Mouse (Mus musculus) CD4-positive, CD25-positive, alpha-beta regulatory T cell (primary cell): ENCODE data around the gene Kcnd1. TPM values are rescaled to one million over a fixed set of nuclear protein-coding genes. Genes with fewer than 3 reads are reported as not detected.

Source experiments
- polyA plus RNA-seq: library from polyadenylated mRNA; unstranded; fragments of 100-300 nt; shearing (Covaris generic); gene quantifications from one replicate; pipeline ENCODE4 v1.2.1, GENCODE M21; 2017

Kcnd1 gene
- polyA plus RNA-seq = 0.73 TPM

GRCm38 (mm10) chrX:7821865-7822779 lies at the start of gene Kcnd1:
Gene Kcnd1, plus strand, starts transcription at chrX:7822289.

DNA sequence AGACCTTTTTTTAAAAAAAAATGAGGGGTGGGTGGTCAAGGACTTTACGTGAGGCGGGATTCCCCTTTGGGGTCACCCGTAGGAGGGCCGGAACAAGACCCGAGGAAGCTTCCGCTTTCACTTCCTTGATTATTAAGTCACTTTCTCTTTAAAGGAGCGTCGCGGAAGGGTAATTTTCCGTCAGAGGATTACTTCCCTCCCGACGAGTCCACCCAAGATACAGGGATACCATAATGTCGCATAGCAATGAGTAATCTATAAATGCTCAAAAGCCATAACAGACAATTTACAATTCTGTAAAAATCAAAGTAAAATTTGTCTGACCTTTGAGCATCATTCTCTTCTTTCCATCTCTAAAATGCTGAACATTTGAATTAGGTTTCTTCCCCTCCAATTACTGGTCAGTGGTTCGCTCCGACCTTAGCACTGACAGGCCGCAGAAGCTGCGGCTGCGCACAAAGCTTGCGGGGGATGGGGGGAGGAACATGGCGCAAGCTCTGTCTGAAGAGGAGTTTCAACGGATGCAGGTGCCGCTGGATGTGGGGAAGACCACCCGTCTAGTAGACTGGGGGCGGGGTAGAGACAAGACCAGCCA lies 32.5 kb upstream of the Kcnd1 start, which contains the start of gene Gripap1:
Gene Gripap1, plus strand, starts transcription at position 224 of the 595 bp plus-strand sequence.

GRCm38 (mm10) chrX:7841163-7842162 lies 19.4 kb downstream of the Kcnd1 start, which contains the start of gene Otud5:
Gene Otud5, plus strand, starts transcription at chrX:7841364.

GRCm38 (mm10) chrX:7878007-7878419 lies 55.9 kb downstream of the Kcnd1 start, which contains the start of gene Pim2:
Gene Pim2, plus strand, starts transcription at chrX:7878262.

DNA sequence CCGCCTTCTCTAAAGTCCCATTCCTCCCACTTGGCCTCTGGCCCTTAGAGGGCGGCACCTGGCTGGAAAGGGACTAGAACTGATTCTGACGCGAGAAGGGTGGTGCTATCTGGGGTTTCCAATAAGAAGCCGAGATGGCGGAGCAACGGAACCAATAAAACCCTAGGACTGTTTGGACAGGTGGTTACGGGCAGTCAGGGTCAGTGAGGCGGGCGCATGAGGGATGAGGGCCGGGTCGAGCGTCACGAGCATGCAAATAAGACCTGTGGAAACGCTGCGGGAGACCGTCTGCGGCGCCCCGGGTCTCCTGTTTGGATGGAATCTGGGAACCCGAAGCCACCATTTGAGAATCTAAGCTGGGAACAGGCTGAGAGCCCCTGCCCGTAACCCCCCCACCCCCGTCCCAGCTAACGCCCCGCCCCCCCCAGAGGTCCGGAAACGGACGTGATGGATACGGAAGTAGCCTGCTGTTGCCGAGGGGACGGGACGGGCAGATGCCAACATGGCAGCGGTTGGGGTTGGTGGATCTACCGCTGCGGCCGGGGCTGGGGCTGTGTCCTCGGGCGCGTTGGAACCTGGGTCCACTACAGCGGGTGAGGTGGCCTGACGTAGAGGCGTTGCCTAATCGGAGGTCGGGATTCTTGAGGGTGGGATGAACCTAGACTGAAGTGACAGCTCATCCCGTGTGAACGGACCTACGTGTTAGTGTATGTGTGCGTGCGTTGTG lies 61.9 kb downstream of the Kcnd1 start, which contains the start of gene Slc35a2:
Gene Slc35a2, plus strand, starts transcription at position 188 of the 727 bp plus-strand sequence.

Other genes with a start within 250 kb of the Kcnd1 start
- 130 TPM for gene Foxp3, start 248.6 kb upstream of the Kcnd1 start, polyA plus RNA-seq
- 22.6 TPM for gene Ppp1r3f, start 248.0 kb upstream of the Kcnd1 start, polyA plus RNA-seq
- gene Ccdc22, start 216.8 kb upstream of the Kcnd1 start, polyA plus RNA-seq = 34.2 TPM
- 0.14 TPM for gene Cacna1f, start 215.2 kb upstream of the Kcnd1 start, polyA plus RNA-seq
- gene Syp, start 183.8 kb upstream of the Kcnd1 start, polyA plus RNA-seq = 20.3 TPM
- 38.5 TPM for gene Prickle3, start 165.0 kb upstream of the Kcnd1 start, polyA plus RNA-seq
- 109 TPM for gene Plp2, start 150.9 kb upstream of the Kcnd1 start, polyA plus RNA-seq
- gene Magix, start 141.0 kb upstream of the Kcnd1 start, polyA plus RNA-seq = not detected
- gene Gpkow, start 125.2 kb upstream of the Kcnd1 start, polyA plus RNA-seq = 65.3 TPM
- 77.9 TPM for gene Wdr45, start 108.0 kb upstream of the Kcnd1 start, polyA plus RNA-seq
- gene Gm45208, start 100.0 kb upstream of the Kcnd1 start, polyA plus RNA-seq = 0.45 TPM
- gene Praf2, start 93.8 kb upstream of the Kcnd1 start, polyA plus RNA-seq = 26.2 TPM
- not detected for gene Ccdc120, start 71.4 kb upstream of the Kcnd1 start, polyA plus RNA-seq
- gene Tfe3, start 59.7 kb upstream of the Kcnd1 start, polyA plus RNA-seq = 31.1 TPM
- 117 TPM for gene Gripap1, start 32.5 kb upstream of the Kcnd1 start, polyA plus RNA-seq
- 221 TPM for gene Otud5, start 19.1 kb downstream of the Kcnd1 start, polyA plus RNA-seq
- 50.5 TPM for gene Pim2, start 56.0 kb downstream of the Kcnd1 start, polyA plus RNA-seq
- 35.8 TPM for gene Slc35a2, start 61.7 kb downstream of the Kcnd1 start, polyA plus RNA-seq
- gene Pqbp1, start 77.0 kb downstream of the Kcnd1 start, polyA plus RNA-seq = 136 TPM
- 122 TPM for gene Timm17b, start 77.1 kb downstream of the Kcnd1 start, polyA plus RNA-seq
- gene Gm10491, start 85.5 kb downstream of the Kcnd1 start, polyA plus RNA-seq = not detected
- gene Gm10490, start 87.3 kb downstream of the Kcnd1 start, polyA plus RNA-seq = not detected
- gene Pcsk1n, start 97.5 kb downstream of the Kcnd1 start, polyA plus RNA-seq = not detected
- gene Eras, start 106.3 kb downstream of the Kcnd1 start, polyA plus RNA-seq = not detected
- 15.6 TPM for gene Hdac6, start 125.6 kb downstream of the Kcnd1 start, polyA plus RNA-seq
- gene Gata1, start 155.8 kb downstream of the Kcnd1 start, polyA plus RNA-seq = 58.7 TPM
- not detected for gene Glod5, start 196.2 kb downstream of the Kcnd1 start, polyA plus RNA-seq